Mouse (Mus musculus) hindbrain, embryonic 16.5 days (tissue): Measurements from ENCODE around the gene Exosc10. TPM values are rescaled to one million over a fixed set of nuclear protein-coding genes. Genes with fewer than 3 reads are reported as not detected.

Source experiments
- ATAC-seq: fragments of 200-750 bp; cut with Nextera tagmentation; 2 replicates; pipeline ENCODE4 v1.8.0; 2017; ENCODE audit warnings: moderate TSS enrichment, moderate library complexity
- H3K27ac ChIP-seq: fragments of 300-500 bp; sonication (generic); 2 replicates; pipeline ENCODE4 v1.5.1; 2014; ENCODE audit warnings: low read depth, mild to moderate bottlenecking, control low read depth, low read length, moderate library complexity
- H3K27me3 ChIP-seq: fragments of 300-500 bp; sonication (generic); replicated peaks from 2 replicates; pipeline ENCODE4 v1.6.1; 2014; ENCODE audit warnings: low read length; ENCODE audit not compliant: control insufficient read depth, insufficient read depth
- H3K36me3 ChIP-seq: fragments of 300-500 bp; sonication (generic); 2 replicates; pipeline ENCODE4 v1.6.1; 2014; ENCODE audit warnings: mild to moderate bottlenecking, low read length, moderate library complexity, mixed read lengths; ENCODE audit not compliant: control insufficient read depth, insufficient read depth
- H3K4me1 ChIP-seq: fragments of 300-500 bp; sonication (generic); 2 replicates; pipeline ENCODE4 v1.6.1; 2014; ENCODE audit warnings: low read depth, low read length; ENCODE audit not compliant: control insufficient read depth, insufficient read depth
- H3K4me2 ChIP-seq: fragments of 300-500 bp; sonication (generic); 2 replicates; pipeline ENCODE4 v1.6.1; 2014; ENCODE audit warnings: mild to moderate bottlenecking, low read length, control low read depth, moderate library complexity
- H3K4me3 ChIP-seq: fragments of 300-500 bp; sonication (generic); 2 replicates; pipeline ENCODE4 v1.5.1; 2014; ENCODE audit warnings: mild to moderate bottlenecking, low read length, control low read depth, moderate library complexity
- H3K9ac ChIP-seq: fragments of 300-500 bp; sonication (generic); 2 replicates; pipeline ENCODE4 v1.6.1; 2014; ENCODE audit warnings: low read depth, mild to moderate bottlenecking, control low read depth, low read length, moderate library complexity
- H3K9me3 ChIP-seq: fragments of 300-500 bp; sonication (generic); 2 replicates; pipeline ENCODE4 v1.6.1; 2014; ENCODE audit warnings: mild to moderate bottlenecking, low read length, moderate library complexity; ENCODE audit not compliant: control insufficient read depth
- WGBS: fragments of 180-500 bp; shearing (Covaris S2); extraction: QIAGEN DNeasy Blood & Tissue Kit; methylation state at CpG from one replicate; pipeline ENCODE4 v1.1.7; 2014; 5-methylcytosine and 5-hydroxymethylcytosine counted together
- polyA plus RNA-seq: library from polyadenylated mRNA; unstranded; fragments of >200 nt; fragmentation: Nextera tagmentation; extraction: Ambion mirVana; gene quantifications from 2 replicates; pipeline ENCODE4 v1.2.1, GENCODE M21; 2015

The Exosc10 gene
- polyA plus RNA-seq, 1 experiment from 2014 or later: 84.8 TPM

DNA sequence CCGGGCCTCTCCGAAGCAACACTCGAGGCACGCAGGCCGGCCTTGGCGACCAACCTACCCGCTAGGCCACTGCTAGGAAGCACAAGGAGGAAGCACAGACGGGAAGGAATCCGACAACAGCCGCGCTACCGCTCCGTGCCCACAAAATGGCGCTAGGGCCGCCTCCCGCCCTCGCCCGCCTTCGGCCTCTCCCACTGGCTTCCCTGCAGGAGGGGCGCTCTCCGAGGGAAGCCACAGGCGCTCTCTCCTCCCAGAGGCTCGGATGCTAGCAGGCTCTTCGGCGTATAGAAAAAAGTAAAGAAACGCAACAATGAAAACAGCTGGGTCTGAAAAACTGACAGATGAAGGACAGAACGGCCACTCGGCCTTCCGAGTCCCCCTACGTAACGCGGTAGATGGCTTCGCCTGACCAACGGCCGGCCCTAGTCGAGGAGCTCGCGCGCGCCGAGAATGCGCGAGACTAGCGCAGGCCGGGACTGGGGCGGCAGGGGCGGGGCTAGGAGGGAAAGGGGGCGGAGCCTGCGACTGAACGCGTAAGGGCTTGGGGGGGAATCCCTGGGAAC lies 68.5 kb downstream of the Exosc10 start, which contains the start of gene Tardbp:
Gene Tardbp (minus strand): TSS at position 397 of the 563 bp plus-strand sequence.
- no peaks in the 10 kb centered on the region for H3K27me3 ChIP-seq
- H3K4me1 ChIP-seq: peaks cover 6% of the 10 kb centered on the region
- WGBS: under 1% methylated on average over 51 of the region's 51 CpGs
- peaks cover 20% of the 10 kb centered on the region for H3K36me3 ChIP-seq
- H3K9me3 ChIP-seq: no peaks in the 10 kb centered on the region
- H3K27ac ChIP-seq: peak within 1 kb of the TSS; percentile 94
- H3K9ac ChIP-seq: peak within 1 kb of the TSS; percentile 98
- H3K4me2 ChIP-seq: peak within 1 kb of the TSS; percentile 64
- peak; percentile 97 for ATAC-seq
- peak within 1 kb of the TSS; percentile 89 for H3K4me3 ChIP-seq

DNA sequence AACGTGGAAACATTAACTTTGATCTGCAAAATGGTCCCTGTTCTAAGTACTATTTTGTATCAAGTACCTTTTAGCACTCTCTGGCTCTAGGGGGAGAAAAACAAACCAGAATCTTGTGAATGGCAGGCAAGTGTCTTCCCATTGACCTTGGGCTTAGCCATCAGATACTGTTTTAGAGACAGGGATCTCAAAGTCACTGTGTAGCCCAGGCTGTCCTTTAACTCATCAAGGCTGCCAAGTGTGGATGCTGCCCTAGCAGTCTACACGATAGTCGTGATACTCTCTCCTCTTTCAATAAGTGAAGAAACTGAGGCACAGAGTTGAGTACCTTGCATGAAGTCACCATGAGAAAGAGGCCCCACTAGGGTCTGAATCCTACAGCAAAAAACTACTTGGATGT lies 69.0 kb downstream of the Exosc10 start:
- no peaks in the 10 kb centered on the region for H3K27me3 ChIP-seq
- WGBS: 57% methylated on average over 3 of the region's 3 CpGs
- H3K27ac ChIP-seq: no peak overlapping the region
- H3K36me3 ChIP-seq: peaks cover 16% of the 10 kb centered on the region
- peak overlapping the region; percentile 89 for H3K4me3 ChIP-seq
- H3K4me1 ChIP-seq: peaks cover 6% of the 10 kb centered on the region
- peak overlapping the region; percentile 1; the same call in 1 of the 2 replicates for H3K9ac ChIP-seq
- H3K4me2 ChIP-seq: peak overlapping the region; percentile 64
- H3K9me3 ChIP-seq: no peaks in the 10 kb centered on the region
- ATAC-seq: peak; percentile 46

Other genes with a start within 250 kb of the Exosc10 start
- 19.6 and 20.6 TPM in 2 replicates for gene Ubiad1, start 113.7 kb upstream of the Exosc10 start, polyA plus RNA-seq
- 20.6 and 22.7 TPM in 2 replicates for gene Mtor, start 109.8 kb upstream of the Exosc10 start, polyA plus RNA-seq
- gene Angptl7, start 58.0 kb upstream of the Exosc10 start, polyA plus RNA-seq: 0.23 and 0.24 TPM in 2 replicates
- gene Srm, start 33.1 kb downstream of the Exosc10 start, polyA plus RNA-seq: 179 and 186 TPM in 2 replicates
- gene Masp2, start 44.1 kb downstream of the Exosc10 start, polyA plus RNA-seq: 0.72 and 0.95 TPM in 2 replicates
- 157 and 162 TPM in 2 replicates for gene Tardbp, start 68.6 kb downstream of the Exosc10 start, polyA plus RNA-seq
- not detected in 2 replicates for gene Gm572, start 84.9 kb downstream of the Exosc10 start, polyA plus RNA-seq
- gene Casz1, start 246.0 kb downstream of the Exosc10 start, polyA plus RNA-seq: 4.4 and 5.6 TPM in 2 replicates